Mouse (Mus musculus) cerebellum, postnatal 14 days (tissue): ENCODE results near the gene Plk4.
"Not testable (repeated sequence)": the region's sequence is repeated elsewhere in the genome, so short reads cannot be mapped to it uniquely, and the experiment has no call there.

Source experiments
- DNase-seq, 2 experiments: peaks; one replicate each; pipeline ENCODE4 v3.0.0; 2021; ENCODE audit warnings: mixed read lengths in 2 of 2

Plk4 gene

DNA sequence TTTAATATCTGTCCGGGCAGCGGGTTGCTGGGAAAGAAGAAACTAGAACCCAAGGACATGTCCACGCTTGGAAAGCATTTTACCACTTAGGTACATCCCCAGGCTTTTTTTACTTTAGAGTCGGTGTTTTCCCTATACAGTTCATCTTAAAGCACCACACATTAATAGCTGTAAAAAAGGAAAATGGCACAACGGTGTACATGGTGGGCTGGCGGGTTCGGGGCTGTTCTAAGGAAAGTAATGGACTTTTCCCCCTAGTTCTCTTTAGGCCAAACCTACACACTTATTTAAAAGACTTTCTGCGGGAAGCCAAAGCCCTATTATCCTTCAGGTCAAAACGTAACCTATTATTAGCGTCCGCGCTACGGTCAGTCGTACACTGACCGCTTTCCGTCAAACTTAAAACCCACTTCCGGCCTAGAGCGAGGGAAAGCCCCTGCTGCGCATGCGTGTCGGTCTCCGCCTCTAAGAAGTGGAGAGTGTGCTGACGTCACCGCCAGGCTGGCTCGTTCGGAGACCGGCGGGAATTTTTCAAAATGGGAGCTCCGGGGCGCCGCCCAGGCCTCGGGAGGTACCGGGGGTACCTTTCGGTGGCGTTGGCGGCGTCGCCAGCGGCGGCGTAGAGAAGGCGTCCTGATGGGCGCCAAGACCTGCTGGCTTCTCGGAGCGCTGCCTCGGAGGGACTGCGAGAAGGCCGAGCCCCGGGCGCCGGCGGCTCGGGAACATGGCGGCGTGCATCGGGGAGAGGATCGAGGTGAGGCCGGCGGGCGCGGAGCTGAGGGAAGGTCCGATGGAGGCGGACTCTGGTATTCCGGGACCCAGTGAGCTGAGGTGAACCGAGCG is at the start of gene Plk4:
Gene Plk4, plus strand, starts transcription at position 490 of the 843 bp plus-strand sequence.
- peak; percentile 98 to 99 for DNase-seq

DNA sequence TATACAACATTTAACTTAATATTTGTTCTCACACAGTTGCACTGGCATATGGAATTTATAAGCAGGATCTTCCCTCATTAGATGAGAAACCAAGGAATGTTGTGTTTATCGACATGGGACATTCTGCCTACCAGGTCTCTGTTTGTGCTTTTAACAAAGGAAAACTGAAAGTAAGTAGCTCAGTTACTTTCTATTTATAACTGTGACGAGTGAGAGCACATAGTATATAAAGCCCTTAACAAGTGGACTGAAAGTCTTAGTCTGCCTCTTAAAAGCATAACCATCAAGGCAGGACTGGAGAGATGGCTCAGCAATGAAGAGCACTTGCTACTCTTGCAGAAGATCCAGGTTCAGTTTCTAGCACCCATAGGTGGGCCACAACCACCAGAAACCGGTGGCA is 39.1 kb upstream of the Plk4 start:
- DNase-seq: no peak

DNA sequence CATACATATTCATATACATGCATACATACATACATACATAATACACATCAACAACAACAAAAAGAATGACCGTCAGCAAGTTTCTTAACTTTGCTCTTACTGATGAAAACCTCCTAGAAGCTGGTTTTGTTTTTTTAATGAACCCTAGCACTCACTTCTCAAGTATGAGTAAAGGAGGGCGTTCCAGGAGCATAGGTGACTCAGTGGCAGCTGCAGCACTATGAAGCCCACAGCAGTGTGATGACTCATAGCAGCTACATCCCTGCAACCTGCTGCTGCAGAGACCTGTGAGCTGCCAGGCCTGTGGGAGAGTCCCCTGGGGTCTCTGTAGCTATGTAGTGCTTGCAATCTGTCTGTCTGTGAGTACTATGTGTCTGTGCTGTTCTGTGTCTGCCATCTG is 38.5 kb upstream of the Plk4 start:
- DNase-seq: no peak

DNA sequence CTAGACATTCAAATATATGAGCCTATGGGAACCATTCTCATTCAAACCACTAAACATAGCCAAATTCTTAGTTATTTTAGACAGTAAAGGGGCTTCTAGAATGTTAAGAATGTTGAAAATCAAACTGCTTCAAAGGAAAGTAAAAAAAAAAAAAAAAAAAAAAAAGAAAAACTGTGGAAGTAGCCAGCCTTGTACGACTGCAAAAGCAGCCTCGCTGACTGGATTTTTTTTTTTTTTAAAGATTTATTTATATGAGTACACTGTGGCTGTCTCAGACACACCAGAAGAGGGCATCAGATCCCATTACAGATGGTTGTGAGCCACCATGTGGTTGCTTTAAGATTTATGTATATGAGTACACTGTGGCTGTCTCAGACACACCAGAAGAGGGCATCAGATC is 6.0 kb upstream of the Plk4 start:
- no peak for DNase-seq

GRCm38 (mm10) chr3:40798054-40798453 is 1.8 kb upstream of the Plk4 start:
- no peak for DNase-seq

DNA sequence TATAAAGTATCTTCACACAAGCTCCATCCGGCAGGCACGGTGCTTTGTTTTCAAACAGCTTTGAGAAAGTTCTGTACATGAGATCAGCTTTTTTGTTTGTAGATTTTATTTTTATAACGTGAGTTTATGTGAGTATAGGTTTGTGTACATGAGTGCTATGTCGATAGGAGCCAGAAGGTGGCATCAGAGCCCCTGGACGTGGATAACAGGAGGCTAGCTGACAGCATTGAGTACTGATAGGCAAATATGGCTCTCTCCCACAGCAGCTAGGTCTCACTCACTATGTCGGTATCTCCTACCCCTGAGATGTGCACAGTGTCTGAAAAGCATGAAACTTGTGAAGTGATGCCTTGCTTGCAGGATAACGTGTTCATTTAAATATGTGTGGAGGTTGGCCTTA is 1.3 kb upstream of the Plk4 start:
- peak; percentile 54 to 67 for DNase-seq

DNA sequence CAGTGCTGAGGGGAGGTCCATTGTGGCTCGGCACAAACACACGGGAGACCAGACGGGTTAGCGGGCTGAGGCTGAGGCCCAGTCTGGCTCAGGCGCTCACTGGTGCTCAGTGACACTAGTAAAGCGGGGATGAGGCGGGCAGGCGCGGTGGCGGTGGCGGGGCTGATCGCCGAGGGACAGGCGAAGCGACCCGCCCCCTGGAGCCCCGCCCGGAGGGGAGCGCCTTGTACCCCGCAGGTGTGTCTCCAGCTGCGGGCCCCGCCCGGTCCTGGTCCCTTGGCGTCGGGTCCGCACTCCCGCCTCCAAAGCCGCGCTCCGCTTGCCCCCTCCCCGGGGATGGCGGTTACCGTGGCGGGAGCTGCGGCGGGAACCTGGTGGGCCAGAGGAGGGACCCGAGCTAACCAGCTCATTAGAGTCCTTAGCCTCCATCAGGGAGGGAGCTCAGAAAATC is 579 bp downstream of the Plk4 start:
- peak in 1 of 2 experiments; percentile 50 for DNase-seq

DNA sequence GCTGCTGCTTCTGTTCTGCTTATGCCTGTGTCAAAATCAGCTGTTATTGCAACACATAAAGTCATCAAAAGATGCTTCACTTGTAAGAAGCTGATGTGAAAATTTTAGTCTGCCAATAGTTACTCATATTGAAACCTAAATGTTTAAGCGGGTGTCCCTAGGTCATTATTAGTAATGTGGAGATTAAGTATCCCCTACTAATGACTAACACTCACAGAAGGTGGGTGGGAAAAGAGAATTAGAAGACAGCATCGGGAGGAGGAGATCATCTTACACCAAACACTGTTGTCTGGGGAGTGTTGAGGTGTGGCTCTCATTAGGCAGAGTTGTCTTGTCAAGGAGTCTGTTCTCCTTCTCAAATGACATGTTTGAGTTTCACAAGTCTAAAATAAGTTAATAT is 7.1 kb downstream of the Plk4 start:
- DNase-seq: no peak

DNA sequence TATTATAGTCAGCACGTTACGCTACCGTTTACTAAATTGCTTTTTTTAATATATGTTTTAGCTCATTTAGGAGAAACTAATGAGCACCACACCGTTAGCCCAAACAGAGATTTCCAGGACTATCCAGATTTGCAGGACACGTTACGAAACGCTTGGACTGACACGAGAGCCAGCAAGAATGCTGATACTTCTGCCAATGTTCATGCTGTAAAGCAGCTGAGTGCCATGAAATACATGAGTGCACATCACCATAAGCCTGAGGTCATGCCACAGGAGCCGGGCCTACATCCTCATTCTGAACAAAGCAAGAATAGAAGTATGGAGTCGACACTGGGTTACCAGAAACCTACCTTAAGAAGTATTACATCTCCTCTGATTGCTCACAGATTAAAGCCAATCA is 8.9 kb downstream of the Plk4 start:
- DNase-seq: no peak

GRCm38 (mm10) chr3:40809894-40810293 is 10.1 kb downstream of the Plk4 start:
- DNase-seq: no peak

GRCm38 (mm10) chr3:40813275-40813674 is 13.5 kb downstream of the Plk4 start:
- DNase-seq: no peak

DNA sequence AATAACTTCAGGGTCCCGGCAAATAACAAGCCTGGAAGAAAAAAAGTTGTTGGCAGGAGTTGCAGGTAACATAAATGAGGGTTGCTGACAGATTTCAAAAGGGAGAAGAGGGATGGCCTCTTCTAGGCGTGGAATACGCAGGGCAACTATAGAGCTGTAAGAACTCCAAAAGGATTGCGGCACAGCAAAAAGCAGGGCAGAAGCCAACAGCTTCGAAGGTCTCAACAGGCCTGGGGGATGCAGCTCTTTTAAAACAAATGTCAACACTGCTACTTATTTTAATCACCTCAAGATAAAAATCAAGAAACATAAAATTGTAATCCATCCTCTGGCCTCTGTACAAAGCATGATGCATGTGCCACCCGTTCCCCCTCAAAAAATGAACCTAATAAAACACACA is 45.7 kb downstream of the Plk4 start:
- peak in 1 of 2 experiments; percentile 13 for DNase-seq

DNA sequence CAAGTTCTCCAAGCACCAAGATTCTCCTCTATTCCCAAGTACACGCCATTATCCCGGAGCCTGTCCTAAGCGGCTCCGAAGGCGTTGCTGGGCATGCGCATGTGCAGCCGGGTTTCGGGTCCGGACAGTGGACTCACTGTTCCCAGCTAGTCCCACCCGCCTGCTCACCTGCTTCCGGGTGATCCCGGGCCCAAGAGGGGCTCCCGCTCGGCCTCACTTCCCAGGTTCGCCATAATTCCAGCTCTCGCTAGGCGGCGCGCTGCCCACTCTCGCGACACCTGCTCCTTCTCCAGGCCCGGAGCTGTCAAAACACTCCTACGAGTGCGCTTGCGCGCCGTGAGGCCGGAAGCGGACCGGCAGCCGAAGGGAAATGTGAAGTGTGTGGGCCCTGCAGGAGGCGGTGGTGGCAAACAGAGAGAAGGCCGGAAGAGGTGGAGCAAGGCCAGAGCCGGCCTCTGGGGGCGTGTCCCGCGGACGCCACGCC is 46.7 kb downstream of the Plk4 start, which contains the start of gene Mfsd8:
Gene Mfsd8, minus strand, starts transcription at position 414 of the 484 bp plus-strand sequence.
- DNase-seq: peak; percentile 97

DNA sequence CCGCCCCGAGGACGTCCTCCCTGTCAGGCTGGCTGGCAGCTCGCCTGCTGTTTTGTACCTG is 47.0 kb downstream of the Plk4 start, which contains the start of gene Abhd18:
Gene Abhd18, plus strand, starts transcription at position 14 of the 61 bp plus-strand sequence.
- not testable (repeated sequence) for DNase-seq

- peak; percentile 82 to 84 for DNase-seq
Measured at GRCm38 (mm10) chr3:40847018-40847417, 47.2 kb downstream of the Plk4 start.

DNA sequence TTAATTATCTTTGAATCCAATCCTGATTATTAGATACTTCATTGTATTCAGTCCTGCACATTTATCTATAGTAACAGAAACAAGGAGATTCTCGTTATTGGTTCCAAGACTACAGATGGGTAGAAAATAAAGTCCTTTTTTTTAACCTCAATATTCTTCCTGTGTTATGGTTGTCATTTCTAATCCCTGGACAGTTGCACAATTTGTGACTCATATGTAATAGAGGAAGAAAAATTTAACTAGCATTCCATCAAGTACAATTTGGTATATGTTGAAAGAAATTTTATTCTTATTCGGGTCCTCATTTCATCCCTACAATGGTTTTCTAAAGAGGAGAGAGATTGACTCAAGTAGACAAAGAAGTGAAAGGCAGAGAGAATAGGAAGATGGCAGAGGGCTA is 48.1 kb downstream of the Plk4 start:
- DNase-seq: not testable (repeated sequence)

DNA sequence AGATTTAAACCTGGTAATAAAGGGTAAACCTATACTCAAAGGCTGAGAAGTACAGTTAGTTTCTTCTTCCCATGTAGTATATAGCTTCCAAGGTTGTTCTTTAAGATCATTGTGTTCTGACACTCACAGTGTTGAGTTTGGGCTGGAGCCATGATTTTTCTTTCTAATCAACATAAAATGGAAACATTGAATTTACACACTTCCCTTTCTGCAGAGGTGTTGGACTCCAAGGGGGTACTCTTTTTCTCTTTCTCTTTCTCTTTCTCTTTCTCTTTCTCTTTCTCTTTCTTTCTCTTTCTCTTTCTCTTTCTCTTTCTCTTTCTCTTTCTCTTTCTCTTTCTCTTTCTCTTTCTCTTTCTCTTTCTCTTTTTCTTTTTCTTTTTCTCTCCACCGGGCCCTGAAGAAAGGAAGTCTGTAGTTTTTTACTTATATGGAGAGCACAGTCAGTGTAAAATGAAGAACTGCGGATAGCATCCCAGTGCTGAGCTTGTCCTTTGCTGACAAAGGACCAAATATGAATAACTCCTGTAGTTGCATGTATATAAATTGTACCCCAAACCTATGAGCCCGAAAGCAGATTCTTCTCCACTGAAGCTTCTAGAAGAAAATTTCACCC is 53.4 kb downstream of the Plk4 start:
- DNase-seq: not testable (repeated sequence)
